Mouse (Mus musculus): ENCODE data around the gene Chpf2. TPM values are rescaled to one million over a fixed set of nuclear protein-coding genes. Genes with fewer than 3 reads are reported as not detected.

Chpf2 gene
- total and polyA plus RNA-seq, 3 experiments, result 37.9 to 39.7 TPM; not detected in 1

DNA sequence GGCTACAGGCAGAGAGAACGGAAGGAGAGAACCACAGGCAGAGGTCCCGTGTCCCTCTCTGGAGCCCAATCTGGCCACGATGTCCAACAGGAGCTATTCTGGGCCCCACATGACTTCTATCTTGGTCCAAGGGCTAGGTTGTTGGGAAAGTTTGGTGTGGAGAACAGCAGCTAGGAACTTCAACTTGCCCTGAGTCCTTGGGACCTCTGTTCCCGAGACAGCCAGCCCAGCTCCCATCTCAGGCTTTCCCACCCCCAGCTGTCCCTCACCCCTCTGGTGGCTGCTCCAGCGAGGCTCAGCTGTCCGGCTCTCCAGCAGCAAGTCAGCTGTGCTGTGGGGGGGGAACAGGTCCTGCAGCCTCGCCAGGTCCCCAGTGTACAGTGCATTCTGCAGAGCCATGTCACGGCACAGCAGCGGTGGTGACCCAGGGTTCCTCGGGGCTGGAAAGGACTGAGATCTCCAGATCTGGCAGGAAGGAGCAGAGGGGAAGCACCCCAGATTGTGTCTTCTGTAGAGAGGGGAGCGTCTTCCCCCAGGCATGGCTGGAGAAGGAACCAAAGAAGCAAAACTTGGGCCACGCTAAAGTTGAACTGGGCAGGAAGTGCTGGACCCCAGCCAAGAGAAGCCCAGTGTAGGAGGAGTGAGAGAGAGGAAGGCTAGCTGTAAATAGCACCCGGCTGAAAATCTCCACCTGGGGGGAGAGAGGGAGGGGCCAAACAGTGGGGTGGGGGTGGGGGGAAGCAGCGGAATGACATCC is 46.0 kb upstream of the Chpf2 start, which contains the start of gene Asb10:
Gene Asb10 (minus strand): TSS at position 592 of the 757 bp plus-strand sequence.
- H3K9me3 ChIP-seq (replicated peaks; ENCODE audit: insufficient read depth, low read length), result no peaks in the 10 kb centered on the region
- peak; percentile 74 for DNase-seq (ENCODE audit: low read depth, low spot score)
- H3K79me2 ChIP-seq (ENCODE audit: control insufficient read depth, insufficient read depth, low read length, poor library complexity), result no peaks in the 10 kb centered on the region
- H3K27ac ChIP-seq (ENCODE audit: control insufficient read depth, low read depth, low read length), result no peak within 1 kb of the TSS
- H3K27me3 ChIP-seq (ENCODE audit: control insufficient read depth in 1 of 2, insufficient read depth in 2 of 2, low read length in 2 of 2), result peaks cover 3% of the 10 kb centered on the region in 2 experiments
- peak within 1 kb of the TSS; percentile 23 to 46; a peak in 3 of 4 replicates for H3K4me3 ChIP-seq (ENCODE audit: control insufficient read depth in 1 of 2, insufficient read depth in 1 of 2, low read depth in 2 of 2, low read length in 2 of 2)
- H3K36me3 ChIP-seq (ENCODE audit: control insufficient read depth in 1 of 2, insufficient read depth in 2 of 2, low read length in 2 of 2), result no peaks in the 10 kb centered on the region
- peaks cover 0 to 8% of the 10 kb centered on the region in 2 experiments; a peak in 2 of 4 replicates for H3K4me1 ChIP-seq (ENCODE audit: control insufficient read depth in 1 of 2, insufficient read depth in 2 of 2, low read length in 2 of 2)
- peak within 1 kb of the TSS; percentile 58 for H3K9ac ChIP-seq (ENCODE audit: control insufficient read depth, low read depth, low read length, poor library complexity, severe bottlenecking)
- TF ChIP-seq ELF1 (IDR thresholded peaks at IDR 0.05; ENCODE audit: low read depth, low read length) (peak; percentile 53; the same call in 1 of the 2 replicates), GATA1 (IDR thresholded peaks at IDR 0.05; ENCODE audit: low read depth, low read length) (no peak)

DNA sequence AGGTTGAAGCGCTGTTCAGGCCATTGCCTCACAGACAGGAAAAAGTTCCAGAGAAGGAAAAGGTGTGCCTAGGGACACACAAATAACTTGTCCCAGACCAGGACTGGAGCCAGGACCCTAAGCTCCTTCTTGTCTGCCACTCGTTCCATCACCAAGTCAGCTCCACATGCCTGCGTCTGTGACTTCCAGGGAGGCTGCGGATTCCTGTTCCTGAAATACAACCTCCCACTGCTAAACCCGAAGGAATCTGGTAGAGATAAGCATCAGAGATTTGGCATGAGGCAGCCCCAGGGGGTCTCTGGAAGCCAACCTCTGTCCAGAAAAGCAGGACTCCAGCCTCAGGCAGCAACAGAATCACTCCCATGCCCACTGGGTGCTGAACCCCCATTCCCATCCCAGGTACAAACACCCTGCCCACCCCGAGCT is 45.4 kb upstream of the Chpf2 start:
- no peak for DNase-seq (ENCODE audit: low read depth, low spot score)
- H3K4me1 ChIP-seq (ENCODE audit: control insufficient read depth in 1 of 2, insufficient read depth in 2 of 2, low read length in 2 of 2), result peaks cover 0 to 8% of the 10 kb centered on the region in 2 experiments; a peak in 2 of 4 replicates
- no peaks in the 10 kb centered on the region for H3K79me2 ChIP-seq (ENCODE audit: control insufficient read depth, insufficient read depth, low read length, poor library complexity)
- no peak overlapping the region for H3K9ac ChIP-seq (ENCODE audit: control insufficient read depth, low read depth, low read length, poor library complexity, severe bottlenecking)
- H3K9me3 ChIP-seq (replicated peaks; ENCODE audit: insufficient read depth, low read length), result no peaks in the 10 kb centered on the region
- H3K4me3 ChIP-seq (ENCODE audit: control insufficient read depth in 1 of 2, insufficient read depth in 1 of 2, low read depth in 2 of 2, low read length in 2 of 2), result no peak overlapping the region
- TF ChIP-seq MYB (IDR thresholded peaks at IDR 0.05; ENCODE audit: low read depth, low read length) (no peak), MYC (IDR thresholded peaks at IDR 0.05; ENCODE audit: low read depth, low read length) (no peak), ELF1 (IDR thresholded peaks at IDR 0.05; ENCODE audit: low read depth, low read length) (no peak), MAZ (IDR thresholded peaks at IDR 0.05; ENCODE audit: low read depth, low read length) (no peak), RAD21 (IDR thresholded peaks at IDR 0.05; ENCODE audit: low read depth, low read length) (no peak), CTCF (IDR thresholded peaks at IDR 0.05 in 2 of 3, conservative IDR thresholded peaks at IDR 0.05 in 1 of 3; ENCODE audit: control insufficient read depth in 1 of 3, insufficient read depth in 1 of 3, low read depth in 2 of 3, low read length in 3 of 3, poor library complexity in 1 of 3, severe bottlenecking in 1 of 3) (no peak)
- H3K27ac ChIP-seq (ENCODE audit: control insufficient read depth, low read depth, low read length), result no peak overlapping the region
- H3K27me3 ChIP-seq (ENCODE audit: control insufficient read depth in 1 of 2, insufficient read depth in 2 of 2, low read length in 2 of 2), result peaks cover 3% of the 10 kb centered on the region in 2 experiments
- H3K36me3 ChIP-seq (ENCODE audit: control insufficient read depth in 1 of 2, insufficient read depth in 2 of 2, low read length in 2 of 2), result no peaks in the 10 kb centered on the region

DNA sequence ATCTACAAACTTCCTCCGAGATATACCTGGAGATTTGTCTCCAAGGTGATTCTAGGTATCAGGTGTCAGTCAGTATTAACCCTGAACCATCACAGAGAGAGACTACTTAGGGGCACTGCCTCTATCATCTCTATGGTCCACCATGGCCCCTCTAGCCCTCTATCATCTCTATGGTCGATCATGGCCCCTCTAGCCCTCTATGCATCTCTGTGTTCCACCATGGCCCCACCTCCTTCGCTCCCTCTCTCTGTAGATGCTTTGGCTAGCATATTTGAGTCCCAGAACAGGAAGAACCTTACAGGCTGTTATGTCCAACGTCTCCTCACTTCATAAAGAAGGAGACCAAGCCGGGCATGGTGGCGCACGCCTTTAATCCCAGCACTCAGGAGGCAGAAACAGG is 43.9 kb upstream of the Chpf2 start:
- Histone ChIP-seq H3K9ac (ENCODE audit: control insufficient read depth, low read depth, low read length, poor library complexity, severe bottlenecking) (no peak overlapping the region), H3K27me3 (ENCODE audit: control insufficient read depth in 1 of 2, insufficient read depth in 2 of 2, low read length in 2 of 2) (peaks cover 0 to 5% of the 10 kb centered on the region in 2 experiments; a peak in 2 of 4 replicates), H3K9me3 (replicated peaks; ENCODE audit: insufficient read depth, low read length) (no peaks in the 10 kb centered on the region), H3K4me1 (ENCODE audit: control insufficient read depth in 1 of 2, insufficient read depth in 2 of 2, low read length in 2 of 2) (peaks cover 0 to 8% of the 10 kb centered on the region in 2 experiments; a peak in 2 of 4 replicates), H3K4me3 (ENCODE audit: control insufficient read depth in 1 of 2, insufficient read depth in 1 of 2, low read depth in 2 of 2, low read length in 2 of 2) (no peak overlapping the region), H3K27ac (ENCODE audit: control insufficient read depth, low read depth, low read length) (no peak overlapping the region), H3K36me3 (ENCODE audit: control insufficient read depth in 1 of 2, insufficient read depth in 2 of 2, low read length in 2 of 2) (no peaks in the 10 kb centered on the region), H3K79me2 (ENCODE audit: control insufficient read depth, insufficient read depth, low read length, poor library complexity) (no peaks in the 10 kb centered on the region)
- TF ChIP-seq HCFC1 (IDR thresholded peaks at IDR 0.05; ENCODE audit: low read depth, low read length), result peak; percentile 82
- peak; percentile 48; the same call in 1 of the 2 replicates for TF ChIP-seq SIN3A (IDR thresholded peaks at IDR 0.05; ENCODE audit: low read length)
- TF ChIP-seq MAZ (IDR thresholded peaks at IDR 0.05; ENCODE audit: low read depth, low read length), result 0 out of 2 replicates have a peak, but pooled peaks have one; percentile 39
- TF ChIP-seq ELF1 (IDR thresholded peaks at IDR 0.05; ENCODE audit: low read depth, low read length), result 0 out of 2 replicates have a peak, but pooled peaks have one; percentile 7
- TF ChIP-seq NRF1 (IDR thresholded peaks at IDR 0.05; ENCODE audit: insufficient read depth, low read depth, low read length, poor library complexity, severe bottlenecking), result no peak
- TF ChIP-seq TBP (IDR thresholded peaks at IDR 0.05; ENCODE audit: low read depth, low read length), result peak; percentile 68
- TF ChIP-seq JUND (IDR thresholded peaks at IDR 0.05; ENCODE audit: low read depth, low read length), result no peak
- peak; percentile 83 for DNase-seq (ENCODE audit: low read depth, low spot score)

All from MEL (cell line).